Mouse (Mus musculus) G1E (cell line): ENCODE data around the gene Ccdc88c. TPM values are rescaled to one million over a fixed set of nuclear protein-coding genes. Genes with fewer than 3 reads are reported as not detected.

Source experiments
- ATAC-seq: 2 replicates; pipeline ENCODE4 v1.8.0; 2016; ENCODE audit warnings: mild to moderate bottlenecking; ENCODE audit not compliant: insufficient number of reproducible peaks, poor library complexity, low FRiP score, severe bottlenecking; ENCODE audit errors: extremely low read depth
- DNase-seq: peaks from one replicate; pipeline ENCODE4 v3.0.0; 2012; ENCODE audit warnings: low spot score
- H3K27me3 ChIP-seq: 2 replicates; pipeline ENCODE4 v1.6.1; 2012; ENCODE audit warnings: mild to moderate bottlenecking, low read length, inconsistent platforms; ENCODE audit not compliant: insufficient read depth
- H3K36me3 ChIP-seq: replicated peaks from 2 replicates; pipeline ENCODE3; 2012; ENCODE audit warnings: mild to moderate bottlenecking, inconsistent platforms
- H3K4me1 ChIP-seq: 2 replicates; pipeline ENCODE4 v1.6.1; 2012; ENCODE audit warnings: low read depth, low read length, inconsistent platforms, mixed read lengths; ENCODE audit not compliant: insufficient read depth
- H3K4me3 ChIP-seq: 2 replicates; pipeline ENCODE4 v1.5.1; 2012; ENCODE audit warnings: low read depth, mild to moderate bottlenecking, inconsistent platforms, low read length, moderate library complexity, mixed read lengths
- H3K9me3 ChIP-seq: replicated peaks from 2 replicates; pipeline ENCODE4 v1.6.1; 2012; ENCODE audit warnings: inconsistent platforms
- CTCF ChIP-seq: IDR thresholded peaks from 2 replicates; pipeline ENCODE4 v1.5.1; 2012; ENCODE audit warnings: low read depth, low read length, inconsistent platforms, mixed read lengths
- GATA1 ChIP-seq: IDR thresholded peaks from 2 replicates; pipeline ENCODE4 v1.6.1; 2012; ENCODE audit warnings: borderline replicate concordance, low read length, inconsistent platforms, mixed read lengths
- GATA2 ChIP-seq: IDR thresholded peaks from 2 replicates; pipeline ENCODE4 v1.6.1; 2012; ENCODE audit warnings: low read depth, low read length, inconsistent platforms, borderline replicate concordance
- POLR2AphosphoS5 ChIP-seq: IDR thresholded peaks from 2 replicates; pipeline ENCODE4 v1.6.1; 2012; ENCODE audit warnings: low read depth, low read length, inconsistent platforms; ENCODE audit not compliant: insufficient replicate concordance
- TAL1 ChIP-seq: conservative IDR thresholded peaks from 2 replicates; pipeline ENCODE4 v1.6.1; 2012; ENCODE audit warnings: low read depth, low read length, inconsistent platforms, mixed read lengths
- polyA plus RNA-seq: library from polyadenylated mRNA; stranded (reverse); fragments of >175 nt; gene quantifications from 2 replicates; pipeline ENCODE4 v1.2.3, GENCODE M21; 2012
- total RNA-seq, 2 experiments: library from RNA; stranded (forward) in 1 of 2; stranded (reverse) in 1 of 2; fragments of 200-1000 nt in 1 of 2; fragments of >200 nt in 1 of 2; fragmentation: Nextera tagmentation in 1 of 2; gene quantifications; 2 replicates each; pipeline ENCODE4 v1.2.3; 2014 to 2017

Gene Ccdc88c
- total and polyA plus RNA-seq, 3 experiments = 9.2 to 31.0 (median 22.7) TPM

DNA sequence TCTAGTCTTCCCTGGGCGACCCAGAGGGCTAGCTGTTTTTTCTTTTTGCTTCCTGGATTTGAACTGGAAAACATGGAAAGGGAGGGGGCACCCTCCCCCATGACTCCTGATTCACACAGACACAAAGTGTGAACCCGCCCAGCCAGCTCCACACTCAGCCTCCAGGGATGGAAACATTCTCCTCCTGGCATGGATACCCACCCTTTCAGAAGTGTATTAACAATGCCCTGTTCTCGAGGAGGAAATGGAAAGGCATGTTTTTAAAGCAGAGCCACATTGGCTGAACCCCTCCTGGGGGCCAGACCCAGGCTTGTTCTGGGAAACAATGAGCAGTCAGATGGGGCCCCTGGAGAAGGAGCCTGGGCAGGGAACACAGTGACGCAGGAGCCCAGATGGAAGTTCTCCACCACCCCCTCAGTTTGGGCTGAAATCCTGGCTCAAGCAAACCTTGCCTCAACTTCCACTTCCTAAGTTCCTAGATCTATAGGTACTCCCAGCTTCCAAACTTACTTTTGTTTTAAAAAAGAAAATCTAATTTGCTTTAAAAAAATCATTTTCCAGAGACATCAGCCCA is 160.7 kb downstream of the Ccdc88c start:
- Histone ChIP-seq H3K27me3 (peaks cover 48% of the 10 kb centered on the region), H3K9me3 (no peaks in the 10 kb centered on the region), H3K4me3 (no peak overlapping the region), H3K4me1 (no peaks in the 10 kb centered on the region), H3K36me3 (no peaks in the 10 kb centered on the region)
- no peak for TF ChIP-seq GATA2
- TF ChIP-seq POLR2AphosphoS5 = no peak
- no peak for TF ChIP-seq TAL1
- TF ChIP-seq CTCF = no peak
- TF ChIP-seq GATA1 = no peak
- ATAC-seq (no peak), DNase-seq (no peak)

DNA sequence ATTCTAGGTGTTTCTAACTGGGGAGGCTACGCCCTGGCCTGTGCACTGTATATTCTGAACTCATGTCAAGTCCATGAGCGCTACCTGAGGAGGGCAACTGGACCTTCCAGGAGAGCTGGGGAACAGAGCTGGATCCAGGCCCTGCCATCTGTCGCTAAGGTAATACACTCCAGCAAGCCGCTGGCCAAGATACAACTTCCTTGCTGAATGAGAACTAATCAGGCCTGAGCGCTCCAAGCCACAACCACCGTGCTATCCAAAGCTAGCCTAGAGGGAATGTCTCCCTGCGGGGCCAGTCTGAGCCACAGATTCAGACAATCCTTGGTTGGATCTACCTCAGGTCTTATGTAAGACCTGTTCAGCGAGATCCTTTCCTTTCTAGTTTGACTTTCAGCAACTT is 161.8 kb downstream of the Ccdc88c start:
- no peaks in the 10 kb centered on the region for H3K9me3 ChIP-seq
- ATAC-seq (no peak), DNase-seq (no peak)
- TF ChIP-seq GATA2 (no peak), TAL1 (no peak), CTCF (no peak), POLR2AphosphoS5 (no peak), GATA1 (no peak)
- H3K36me3 ChIP-seq = no peaks in the 10 kb centered on the region
- peaks cover 4% of the 10 kb centered on the region; the same call in 1 of the 2 replicates for H3K4me1 ChIP-seq
- H3K4me3 ChIP-seq = no peak overlapping the region
- peaks cover 46% of the 10 kb centered on the region for H3K27me3 ChIP-seq

DNA sequence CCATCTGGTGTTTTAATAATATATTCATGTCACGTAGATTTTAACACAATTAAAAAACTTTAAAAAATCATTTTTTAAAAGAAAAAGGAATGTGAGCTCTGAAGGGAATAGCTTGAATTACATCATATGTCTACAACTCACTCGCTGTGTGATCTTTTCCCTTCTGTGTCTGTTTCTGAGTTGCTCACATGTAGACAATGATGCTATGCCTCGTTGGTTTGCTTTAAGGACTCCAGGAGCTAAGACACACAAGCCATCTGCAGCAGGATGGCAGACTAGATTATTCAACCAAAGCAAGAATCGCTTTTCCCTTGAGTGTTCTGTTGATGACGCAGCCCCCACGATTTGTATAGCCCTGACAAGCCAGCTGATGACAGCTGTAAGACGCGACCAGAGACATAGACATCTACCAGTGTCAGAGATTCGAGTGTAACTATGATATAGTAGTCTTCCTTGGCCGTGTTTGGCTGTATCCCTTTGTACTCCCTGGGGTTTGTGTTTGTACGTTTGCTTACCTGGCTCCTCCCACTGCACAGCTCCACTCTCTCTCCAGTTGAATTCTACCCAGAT is 163.3 kb downstream of the Ccdc88c start:
- Histone ChIP-seq H3K4me3 (no peak overlapping the region), H3K27me3 (peaks cover 41% of the 10 kb centered on the region), H3K4me1 (peaks cover 5% of the 10 kb centered on the region; the same call in 1 of the 2 replicates), H3K9me3 (no peaks in the 10 kb centered on the region), H3K36me3 (no peaks in the 10 kb centered on the region)
- no peak for DNase-seq
- no peak for TF ChIP-seq GATA1
- no peak for TF ChIP-seq CTCF
- no peak for TF ChIP-seq POLR2AphosphoS5
- no peak for TF ChIP-seq TAL1
- ATAC-seq = no peak

DNA sequence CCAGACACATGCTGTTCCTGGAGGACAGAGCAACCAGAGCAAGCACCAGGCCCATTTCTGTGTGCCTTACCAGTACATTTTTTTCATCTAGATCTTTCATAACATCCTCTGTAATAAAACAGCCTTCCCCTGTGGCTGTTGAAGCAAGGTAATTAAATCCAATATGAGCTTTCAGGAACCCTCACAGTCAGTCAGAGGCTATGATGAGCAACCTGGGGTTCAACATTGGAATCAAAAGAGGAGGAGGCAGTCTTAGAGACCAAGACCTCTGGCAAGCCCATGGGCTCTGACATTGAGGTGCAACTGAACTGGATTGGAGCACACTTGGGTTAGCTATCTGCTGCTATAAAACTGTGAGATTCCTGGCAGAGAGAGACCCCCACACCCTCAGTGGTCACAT is 163.8 kb downstream of the Ccdc88c start:
- TF ChIP-seq GATA2 (no peak), GATA1 (no peak)
- peaks cover 5% of the 10 kb centered on the region; the same call in 1 of the 2 replicates for H3K4me1 ChIP-seq
- no peak overlapping the region for H3K4me3 ChIP-seq
- H3K9me3 ChIP-seq = no peaks in the 10 kb centered on the region
- no peak for DNase-seq
- no peak for ATAC-seq
- no peaks in the 10 kb centered on the region for H3K36me3 ChIP-seq
- H3K27me3 ChIP-seq = peaks cover 41% of the 10 kb centered on the region

DNA sequence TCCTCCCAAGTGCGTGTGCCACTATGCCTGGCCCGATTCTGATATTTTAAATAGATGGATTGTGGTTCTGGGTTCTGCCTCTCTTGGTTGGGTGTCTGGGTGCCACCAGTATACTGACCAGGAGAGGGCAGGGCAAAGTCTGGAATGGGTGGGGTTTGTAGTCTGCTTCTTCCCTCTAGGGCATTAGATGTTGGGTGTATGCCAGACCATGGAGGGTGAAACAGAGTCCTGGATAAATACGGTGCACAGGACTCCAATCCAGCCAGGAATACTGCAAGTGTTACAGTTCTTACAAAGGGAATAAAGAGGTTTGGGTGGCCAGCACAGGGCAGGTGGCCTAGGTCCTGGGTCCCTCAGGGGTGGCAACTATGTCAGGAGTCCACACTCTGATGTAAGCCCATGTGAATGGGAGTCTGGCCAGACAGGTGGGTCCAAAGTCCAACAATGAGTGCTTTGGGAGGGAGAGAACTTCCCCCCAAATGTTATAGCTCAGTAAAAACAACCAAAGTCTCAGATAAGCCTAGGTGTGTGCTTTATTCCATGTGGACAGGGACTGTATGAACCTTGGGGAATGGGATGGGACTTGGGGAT is 165.9 kb downstream of the Ccdc88c start:
- no peak for ATAC-seq
- DNase-seq = no peak
- Histone ChIP-seq H3K36me3 (no peaks in the 10 kb centered on the region), H3K27me3 (peaks cover 21% of the 10 kb centered on the region), H3K4me1 (peaks cover 5% of the 10 kb centered on the region; the same call in 1 of the 2 replicates), H3K4me3 (no peak overlapping the region), H3K9me3 (no peaks in the 10 kb centered on the region)
- TF ChIP-seq GATA2 (no peak), GATA1 (no peak), POLR2AphosphoS5 (no peak), CTCF (no peak), TAL1 (no peak)

DNA sequence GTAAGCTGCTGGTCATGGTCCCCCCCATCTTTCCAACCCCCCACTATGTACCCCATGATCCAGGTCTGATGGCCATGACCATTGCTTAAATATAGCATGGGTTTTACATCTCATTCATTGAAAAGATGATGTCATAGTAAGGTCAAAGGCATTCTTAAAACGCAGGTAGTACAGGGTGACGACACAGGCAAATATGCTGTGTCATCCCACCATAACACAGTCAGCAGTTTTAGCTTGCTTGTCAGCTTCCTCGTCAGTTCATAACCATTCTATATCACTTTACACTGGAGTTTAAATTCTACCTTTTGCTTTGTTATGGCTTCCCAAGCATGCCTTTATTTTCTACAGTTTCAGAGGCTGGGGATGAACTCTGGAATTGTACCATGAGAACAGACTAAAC is 166.6 kb downstream of the Ccdc88c start:
- TF ChIP-seq POLR2AphosphoS5 (no peak), GATA2 (no peak), GATA1 (no peak), CTCF (no peak), TAL1 (no peak)
- Histone ChIP-seq H3K36me3 (no peaks in the 10 kb centered on the region), H3K27me3 (peaks cover 21% of the 10 kb centered on the region), H3K4me1 (peaks cover 7% of the 10 kb centered on the region; the same call in 1 of the 2 replicates), H3K4me3 (no peak overlapping the region), H3K9me3 (no peaks in the 10 kb centered on the region)
- DNase-seq (no peak), ATAC-seq (no peak)

Other genes starting within 250 kb of the Ccdc88c start
- not detected in 2 replicates for gene Dglucy, start 250.0 kb downstream of the Ccdc88c start, total RNA-seq (2014; fragmentation: Nextera tagmentation)
- 0.12 and 0.27 TPM in 2 replicates for gene Dglucy, start 250.0 kb downstream of the Ccdc88c start, total RNA-seq (2017)
- 0.06 and 0.09 TPM in 2 replicates for gene Dglucy, start 250.0 kb downstream of the Ccdc88c start, polyA plus RNA-seq
- not detected in 2 replicates for gene Gpr68, start 120.9 kb downstream of the Ccdc88c start, total RNA-seq (2014; fragmentation: Nextera tagmentation)
- 0.11 and 0.17 TPM in 2 replicates for gene Gpr68, start 120.9 kb downstream of the Ccdc88c start, total RNA-seq (2017)
- not detected in 2 replicates for gene Gpr68, start 120.9 kb downstream of the Ccdc88c start, polyA plus RNA-seq
- 278 and 290 TPM in 2 replicates for gene Ppp4r3a, start 54.6 kb upstream of the Ccdc88c start, total RNA-seq (2014; fragmentation: Nextera tagmentation)
- gene Ppp4r3a, start 54.6 kb upstream of the Ccdc88c start, total RNA-seq (2017) = 150 and 171 TPM in 2 replicates
- gene Ppp4r3a, start 54.6 kb upstream of the Ccdc88c start, polyA plus RNA-seq = 66.6 and 90.9 TPM in 2 replicates